Mouse (Mus musculus) urinary bladder, postnatal 36 days (tissue): ENCODE measurements at regions not wholly inside any gene's neighbourhood (a gene's known extent, or its start where the extent isn't known, plus 50 kb on each side); places are given as distances from the start of the nearest gene placed in this dataset.

ENCODE experiments used
- DNase-seq, 2 experiments: peaks; one replicate each; pipeline ENCODE4 v3.0.0; 2022; ENCODE audit warnings: low spot score in 2 of 2, mixed read lengths in 1 of 2

DNA sequence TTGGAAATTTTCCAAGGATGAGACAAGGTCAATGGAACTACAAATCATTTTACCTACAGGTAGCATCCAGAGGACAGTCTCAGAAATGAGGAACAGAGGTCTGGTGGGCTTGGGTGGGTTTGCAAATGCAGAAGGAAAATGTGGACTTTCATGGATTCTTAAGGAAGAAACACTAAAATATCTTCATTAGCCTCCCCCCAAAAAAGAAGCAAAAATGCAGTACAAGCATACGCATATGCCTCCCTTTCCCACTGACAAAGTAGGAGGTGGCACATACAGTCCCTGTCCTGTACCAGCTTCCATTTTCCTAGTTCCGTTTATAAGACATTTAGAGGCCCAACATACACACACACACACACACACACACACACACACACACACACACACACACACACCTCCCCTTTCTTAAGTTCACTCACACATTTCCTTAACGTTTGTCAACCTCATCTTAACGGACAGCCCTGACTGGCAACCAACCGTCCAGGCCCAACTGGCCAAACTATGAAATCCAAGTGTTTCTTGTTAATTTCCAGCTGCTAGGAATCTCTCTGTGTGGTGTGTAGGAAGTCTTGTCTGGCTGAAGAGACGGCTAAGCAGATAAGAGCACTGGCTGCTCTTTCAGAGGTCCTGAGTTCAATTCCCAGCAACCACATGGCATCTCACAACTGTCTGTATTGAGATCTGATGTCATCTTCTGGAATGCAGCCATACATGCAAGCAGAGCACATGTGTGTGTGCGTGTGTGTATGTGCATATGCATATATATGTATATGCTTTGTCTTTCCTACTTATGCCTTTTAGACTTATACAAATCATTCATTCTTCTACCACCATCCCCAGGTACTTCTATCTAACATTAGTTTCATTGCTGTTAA lies 206.6 kb upstream of the Hnrnpa3 start:
- DNase-seq: no peak

DNA sequence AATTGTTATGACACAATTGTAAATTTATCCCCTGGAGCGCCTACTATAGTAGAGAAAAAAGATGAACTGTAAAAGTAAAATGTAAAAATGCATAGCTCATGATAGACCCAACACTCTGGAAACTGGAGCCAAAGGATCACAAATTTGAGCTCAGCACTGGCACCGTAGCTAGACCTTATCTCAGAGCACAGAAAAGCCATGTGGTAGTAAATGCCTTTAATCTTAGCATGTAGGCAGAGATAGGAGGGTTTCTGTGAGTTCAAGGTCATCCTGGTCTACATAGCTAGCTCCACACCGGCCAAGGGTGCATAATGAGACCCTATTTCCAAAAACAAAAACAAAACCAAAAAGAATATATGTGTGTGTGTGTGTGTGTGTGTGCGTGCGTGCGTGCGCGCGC lies 203.6 kb upstream of the Hnrnpa3 start:
- no peak for DNase-seq

DNA sequence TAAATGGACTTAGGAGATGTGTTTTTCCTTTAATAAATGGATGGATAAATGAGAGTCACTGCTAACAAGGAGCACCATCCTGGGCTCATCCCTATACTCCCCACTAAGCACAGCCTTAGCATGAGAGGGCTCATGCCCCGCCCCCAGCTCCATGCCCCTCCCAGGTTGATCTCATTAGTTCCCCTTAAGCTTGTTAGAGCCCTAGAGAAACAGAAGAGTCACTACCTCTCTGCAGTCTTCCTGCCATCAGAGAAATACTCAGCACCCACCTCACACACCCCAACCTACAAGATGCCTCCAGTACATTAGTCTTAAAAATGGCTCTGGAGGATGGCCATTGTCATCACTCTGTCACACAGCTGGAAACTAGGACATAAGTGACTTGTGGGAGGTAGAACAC lies 202.8 kb upstream of the Hnrnpa3 start:
- DNase-seq: no peak

DNA sequence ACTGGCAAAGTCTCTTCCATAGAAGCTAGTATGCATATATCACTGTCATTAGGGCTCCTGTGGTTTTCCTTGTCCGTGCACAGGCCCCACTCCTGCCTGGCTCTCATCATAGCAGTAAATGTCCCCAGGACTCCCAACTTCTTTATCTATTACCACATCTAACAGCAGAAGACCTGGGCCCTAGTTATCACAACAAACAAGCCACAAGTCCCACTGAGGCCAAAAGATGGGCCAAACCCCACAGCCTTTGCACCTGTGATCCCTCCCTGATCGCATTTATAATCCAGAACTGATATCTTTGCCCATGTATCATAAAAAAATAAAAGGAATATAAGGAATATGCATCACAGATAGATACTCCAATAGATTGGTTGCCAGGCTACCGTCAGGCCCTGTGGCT lies 201.6 kb upstream of the Hnrnpa3 start:
- no peak for DNase-seq

DNA sequence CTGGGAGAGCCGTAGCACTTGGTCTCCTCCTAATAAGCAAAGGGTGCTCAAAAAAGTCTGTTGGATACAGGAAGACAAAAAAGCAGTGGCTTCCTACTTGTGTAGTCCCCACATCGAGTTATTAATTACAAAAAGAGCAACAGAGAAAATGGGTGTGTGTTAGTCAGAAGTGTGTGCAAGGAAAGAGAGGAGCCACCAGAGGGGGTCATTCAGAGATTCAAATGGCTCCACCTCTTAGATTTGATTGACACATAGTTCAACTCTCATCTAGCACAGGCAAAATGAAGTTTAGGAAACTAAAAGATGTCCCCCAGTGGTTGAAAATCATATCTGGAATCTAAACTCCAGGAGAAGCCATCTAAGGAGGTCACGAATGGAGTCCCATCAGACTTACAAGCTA lies 200.2 kb upstream of the Hnrnpa3 start:
- no peak for DNase-seq

DNA sequence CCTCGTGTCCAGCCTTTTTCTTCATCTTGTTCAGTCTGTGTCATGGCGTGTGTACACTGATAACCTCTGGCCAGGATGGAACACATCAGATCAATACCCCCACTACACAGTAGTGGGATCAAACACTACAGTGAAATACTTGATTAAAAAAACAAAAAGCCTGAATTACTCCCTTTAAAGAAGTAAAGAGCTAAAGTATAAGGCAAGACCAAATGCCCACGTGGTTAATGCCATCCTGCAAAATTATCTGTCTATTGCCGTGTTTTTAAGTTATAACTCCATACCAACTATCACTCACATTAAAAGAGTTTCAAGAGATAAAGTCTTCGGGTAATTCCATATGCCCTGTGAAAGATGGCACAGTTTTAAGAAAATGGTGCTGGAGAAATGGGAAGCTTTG lies 198.6 kb upstream of the Hnrnpa3 start:
- no peak for DNase-seq

DNA sequence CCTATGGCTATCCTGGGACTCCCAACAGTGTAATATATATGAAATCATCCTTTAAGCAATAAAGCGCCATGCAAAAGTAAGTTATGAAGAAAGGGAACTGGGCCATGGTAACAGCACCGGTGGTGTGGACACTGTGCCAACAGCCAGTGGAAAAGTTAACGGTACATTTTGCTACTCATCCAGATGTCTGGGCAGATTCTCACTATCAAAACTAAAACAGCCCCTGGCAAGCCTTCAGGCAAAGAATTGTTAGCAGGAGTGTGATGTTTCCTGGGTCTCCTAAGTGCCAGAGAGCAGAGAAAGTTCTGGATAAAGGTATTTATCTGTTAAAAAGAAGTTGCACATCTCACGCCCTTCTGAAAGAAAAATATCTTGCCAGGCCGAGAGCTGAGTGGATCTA lies 198.0 kb upstream of the Hnrnpa3 start:
- DNase-seq: no peak

DNA sequence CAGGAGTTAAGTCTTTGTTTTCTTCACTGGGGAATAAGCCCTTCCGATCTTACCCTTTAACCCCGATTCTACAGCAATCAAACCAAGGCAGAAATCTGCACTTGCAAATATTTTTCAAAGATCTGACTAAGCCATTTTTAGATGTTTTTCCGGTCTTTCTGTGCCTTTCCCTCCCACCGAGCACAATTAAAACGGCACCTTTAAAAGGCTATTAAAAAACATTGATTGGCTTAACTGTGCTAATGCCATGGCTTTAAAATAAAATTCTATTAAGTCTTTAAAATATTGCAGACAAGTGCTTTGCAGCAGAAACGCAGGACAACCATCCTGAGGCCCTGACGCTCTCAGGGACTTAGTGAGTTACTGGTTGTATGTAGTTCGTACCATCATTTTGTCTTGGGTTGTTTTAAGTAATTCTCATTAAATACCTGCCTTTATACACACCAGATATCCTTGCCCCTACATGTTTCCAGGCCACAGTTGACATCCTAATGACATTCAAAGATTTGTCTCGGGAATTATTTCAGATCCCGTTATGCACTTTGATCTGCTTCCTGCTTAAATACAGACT lies 197.6 kb upstream of the Hnrnpa3 start:
- DNase-seq: no peak

DNA sequence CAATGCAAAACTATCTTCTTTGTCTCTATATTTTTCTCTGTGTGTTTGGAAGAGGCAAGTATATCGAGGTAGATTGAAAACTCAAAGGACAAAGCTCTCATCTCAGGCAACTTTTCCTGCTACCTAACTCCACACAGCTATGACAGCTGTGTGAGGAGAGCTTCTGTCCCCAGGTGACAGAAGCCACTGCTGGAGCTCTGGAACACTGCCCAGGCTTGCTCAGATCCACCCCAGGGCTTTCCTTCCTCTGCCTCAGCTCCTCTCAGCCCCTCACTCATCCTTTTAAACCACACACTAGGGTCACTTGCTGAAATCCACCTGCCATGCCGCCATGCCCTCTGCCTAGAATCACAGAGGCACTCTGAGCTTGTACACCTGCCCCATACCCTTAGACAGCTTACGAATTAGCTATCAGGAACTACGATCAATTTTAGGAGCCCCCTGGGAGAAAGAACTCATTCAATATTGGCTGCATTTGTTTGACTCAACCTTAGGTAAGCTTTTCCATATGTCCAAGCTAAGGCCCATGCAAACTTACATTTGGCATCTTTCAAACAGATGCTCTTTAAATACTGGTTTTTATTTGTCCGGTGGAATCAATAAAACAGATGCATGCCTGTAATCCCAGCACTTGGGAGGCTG lies 196.9 kb upstream of the Hnrnpa3 start:
- no peak for DNase-seq

DNA sequence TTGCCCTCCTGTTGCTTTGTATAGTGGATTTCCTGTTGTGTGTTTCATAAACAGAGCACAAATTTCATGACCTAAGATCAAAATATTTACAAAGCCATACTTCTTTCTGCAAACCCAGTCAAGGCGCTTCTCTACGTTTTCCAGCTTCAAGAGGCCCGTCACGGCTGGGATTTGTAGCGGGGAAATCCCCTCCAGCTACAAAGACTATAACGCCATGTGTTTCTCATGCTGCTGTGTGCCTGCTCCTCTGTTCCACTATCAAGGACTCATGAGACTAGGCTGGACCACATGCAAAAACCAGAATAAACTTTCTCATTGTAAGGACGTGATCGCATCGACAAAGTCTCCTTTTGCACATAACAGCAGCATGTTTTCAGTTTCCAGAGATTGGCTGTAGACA lies 196.0 kb upstream of the Hnrnpa3 start:
- no peak for DNase-seq

DNA sequence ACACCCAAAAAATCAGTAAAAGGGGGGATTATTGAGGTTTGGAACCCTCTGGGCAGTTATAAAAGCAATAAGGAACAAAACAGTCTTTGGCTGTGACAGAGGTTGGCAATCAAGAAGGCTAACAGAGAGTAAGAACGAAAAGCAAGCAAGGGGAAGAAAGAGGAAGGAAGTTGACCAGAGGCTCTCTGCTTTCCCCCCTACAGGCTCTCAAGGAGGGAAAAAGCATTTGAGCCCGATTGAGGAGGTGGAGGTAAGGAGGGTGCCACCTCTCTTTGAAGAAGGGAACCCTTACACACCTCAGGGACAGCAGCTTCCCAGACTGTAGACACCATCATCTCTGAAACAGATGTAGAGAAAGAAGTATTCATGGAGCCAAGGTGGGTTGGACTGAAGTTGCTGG lies 194.6 kb upstream of the Hnrnpa3 start:
- DNase-seq: no peak

DNA sequence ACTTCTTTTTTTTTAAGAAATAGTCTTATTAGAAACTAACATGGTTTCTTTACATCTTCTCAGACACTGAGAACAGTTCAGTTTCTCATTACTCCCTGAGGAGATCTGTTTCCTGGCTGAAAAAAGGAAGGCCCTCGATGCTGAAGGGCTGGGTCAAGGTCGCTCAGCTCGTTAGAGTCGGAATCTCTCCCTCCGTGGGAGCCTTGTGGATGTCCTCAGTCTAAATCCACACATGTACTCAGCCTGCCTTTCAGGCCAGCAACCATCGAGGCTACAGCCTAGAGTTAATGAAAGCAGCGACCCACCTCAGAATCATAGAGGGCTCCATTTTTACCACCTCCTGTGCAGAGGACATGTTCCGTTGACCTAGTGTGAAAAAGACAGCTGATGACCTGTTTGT lies 190.2 kb upstream of the Hnrnpa3 start:
- DNase-seq: no peak

DNA sequence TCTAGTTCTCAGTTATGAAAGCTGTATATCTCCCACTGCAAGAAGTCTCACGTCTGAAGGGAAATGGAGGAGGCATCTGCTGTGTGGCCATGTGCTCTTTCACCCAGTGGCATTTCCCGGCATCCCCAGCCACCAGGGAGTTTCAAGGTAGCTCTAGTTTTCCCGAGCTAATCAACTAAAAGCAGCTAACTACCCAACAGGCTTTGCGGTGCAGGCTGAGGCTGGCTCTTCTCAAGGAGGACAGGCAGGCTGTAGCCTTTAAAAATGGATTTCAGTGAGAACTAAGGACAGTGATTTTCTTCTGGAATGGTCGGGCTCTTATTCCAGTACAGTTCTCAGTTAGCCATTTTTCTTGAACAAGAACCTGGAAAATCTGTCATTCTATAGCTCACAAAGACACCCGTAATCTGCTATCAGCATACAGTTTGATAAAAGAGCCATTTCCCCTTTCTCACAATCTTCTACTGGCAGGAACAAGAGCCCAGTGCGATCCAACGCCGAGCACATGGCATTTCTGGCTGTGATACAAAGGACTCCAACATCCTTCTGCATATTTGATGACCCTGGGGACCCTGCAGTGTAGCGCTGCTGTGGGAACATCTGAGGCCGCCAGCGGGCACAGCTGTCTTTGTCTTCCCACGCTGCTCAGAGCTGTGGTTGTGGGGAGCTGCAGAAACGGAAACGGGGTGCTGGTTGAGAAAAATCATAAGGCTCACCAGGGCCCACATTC lies 188.9 kb upstream of the Hnrnpa3 start:
- DNase-seq: no peak

DNA sequence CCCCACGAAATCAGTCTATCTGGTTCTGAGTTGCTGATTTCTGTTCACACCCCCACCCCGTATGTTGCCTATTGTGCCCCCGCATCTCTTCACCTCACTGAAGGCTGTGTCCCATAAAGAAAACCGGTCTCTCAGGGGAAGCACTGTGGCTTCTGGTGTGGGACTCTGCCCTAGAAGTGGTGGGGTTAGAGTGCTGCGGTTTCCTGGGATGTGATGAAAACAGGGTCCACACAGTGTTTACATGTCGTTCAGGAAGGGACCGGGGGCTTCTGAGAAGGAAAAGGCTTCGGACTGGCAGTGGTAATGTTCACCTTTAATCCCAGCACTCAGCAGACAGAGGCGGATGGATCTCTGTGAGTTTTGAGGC lies 188.4 kb upstream of the Hnrnpa3 start:
- no peak for DNase-seq

DNA sequence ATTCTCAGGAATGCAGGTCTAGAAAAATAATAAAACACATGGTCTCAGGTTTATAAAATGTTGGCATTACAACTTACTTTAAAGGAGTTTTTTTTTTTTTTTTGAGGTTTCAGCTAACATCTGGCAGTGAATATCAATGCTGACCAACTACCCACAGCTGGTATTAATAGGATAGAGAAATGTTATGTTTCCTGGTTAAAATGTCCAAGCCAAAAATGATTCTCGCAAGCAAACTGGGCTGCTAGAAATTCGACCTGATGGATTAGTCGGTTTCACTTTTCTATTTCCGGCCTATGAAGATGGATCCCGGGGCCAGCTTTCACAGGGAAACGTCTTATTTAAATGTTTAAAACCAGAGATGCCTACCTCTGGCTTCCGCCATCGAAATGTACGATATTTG lies 186.6 kb upstream of the Hnrnpa3 start:
- DNase-seq: no peak

DNA sequence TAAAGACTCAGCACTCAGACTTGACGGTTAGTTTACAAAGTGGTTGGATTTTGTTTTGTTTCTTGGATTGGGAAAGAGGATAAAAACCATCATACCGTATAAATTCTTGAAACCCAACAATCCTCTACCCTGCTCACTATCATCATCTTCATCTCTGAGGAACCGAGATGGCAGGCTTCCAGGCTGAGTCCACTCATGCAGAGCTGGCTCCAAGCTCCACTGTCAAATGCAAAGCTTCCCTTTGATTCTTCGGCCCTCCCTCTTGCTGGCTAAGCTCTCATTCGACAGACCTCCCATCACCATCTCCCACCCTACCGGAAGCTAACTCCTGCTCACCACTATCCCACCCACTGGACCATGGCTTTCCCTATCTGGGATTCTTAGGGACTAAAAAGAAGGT lies 184.6 kb upstream of the Hnrnpa3 start:
- DNase-seq: no peak

DNA sequence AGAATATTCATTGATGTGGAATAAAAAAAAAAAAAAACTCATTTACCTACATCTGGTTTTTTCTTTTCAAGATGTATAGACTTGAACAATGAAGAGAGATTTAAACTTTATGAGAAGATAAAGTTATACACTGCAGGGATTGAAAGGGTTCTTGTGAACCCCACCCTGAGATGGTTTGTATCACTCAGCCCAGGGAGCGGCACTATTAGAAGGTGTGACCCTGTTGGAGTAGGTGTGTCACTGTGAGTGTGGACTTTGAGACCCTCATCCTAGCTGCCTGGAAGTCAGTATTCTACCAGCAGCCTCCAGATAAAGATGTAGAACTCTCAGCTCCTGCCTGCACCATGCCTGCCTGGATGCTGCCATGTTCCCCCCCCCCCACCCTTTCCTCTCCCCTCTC lies 182.7 kb upstream of the Hnrnpa3 start:
- no peak for DNase-seq

DNA sequence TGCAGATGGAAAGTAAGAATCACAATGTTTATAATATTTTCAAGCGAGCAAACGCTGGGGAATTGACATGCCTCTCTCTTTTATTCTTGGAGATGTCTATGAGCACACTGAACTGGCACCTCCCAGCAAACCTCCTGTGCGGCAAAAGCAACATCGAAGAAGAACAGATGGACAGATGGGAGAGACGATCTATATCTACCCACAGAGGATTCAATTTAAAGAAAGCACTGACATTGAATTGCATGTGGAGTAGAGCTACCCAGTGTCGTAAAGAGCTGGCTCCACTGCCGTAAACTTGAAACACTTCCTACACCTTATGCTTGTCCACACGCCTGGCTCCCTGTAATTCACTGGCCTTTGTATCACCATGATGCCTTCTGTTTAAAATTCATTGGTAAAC lies 182.0 kb upstream of the Hnrnpa3 start:
- no peak for DNase-seq

DNA sequence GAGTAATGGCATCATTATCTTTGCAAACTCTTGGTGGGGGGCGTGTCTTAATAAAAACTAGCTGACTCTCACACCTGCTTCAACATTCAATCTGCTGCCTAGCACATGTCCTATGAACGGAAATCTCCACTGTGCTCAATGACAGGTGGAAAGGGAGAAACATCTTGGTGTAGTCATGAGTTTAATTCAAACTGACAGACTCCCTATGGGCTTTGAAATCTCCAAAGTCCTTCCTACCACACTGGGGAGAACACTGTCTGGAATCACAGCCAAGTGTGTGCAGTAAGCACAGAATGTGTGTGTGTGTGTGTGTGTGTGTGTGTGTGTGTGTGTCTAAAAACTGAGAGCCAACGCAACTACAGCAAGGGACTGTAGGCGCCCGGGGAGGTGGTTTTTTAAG lies 179.5 kb upstream of the Hnrnpa3 start:
- no peak for DNase-seq

DNA sequence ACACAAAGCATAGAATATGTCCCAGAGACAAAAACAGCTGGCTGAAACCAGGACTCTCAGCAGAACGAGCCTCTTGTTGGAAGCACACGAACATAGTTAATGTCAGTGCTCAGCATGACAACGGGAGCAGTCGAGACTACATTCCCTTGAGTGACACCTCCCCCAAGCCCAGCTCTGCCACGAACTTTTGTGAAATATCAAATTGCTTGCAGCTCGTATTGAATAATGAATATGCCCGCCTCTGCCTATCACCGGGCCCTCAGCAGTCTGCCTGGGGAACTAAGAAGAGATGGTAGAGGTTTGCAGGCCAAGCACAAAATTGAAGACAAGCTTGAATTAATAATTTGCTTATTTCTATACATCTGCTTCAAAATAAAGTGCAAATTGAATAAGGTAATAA lies 177.2 kb upstream of the Hnrnpa3 start:
- no peak for DNase-seq

DNA sequence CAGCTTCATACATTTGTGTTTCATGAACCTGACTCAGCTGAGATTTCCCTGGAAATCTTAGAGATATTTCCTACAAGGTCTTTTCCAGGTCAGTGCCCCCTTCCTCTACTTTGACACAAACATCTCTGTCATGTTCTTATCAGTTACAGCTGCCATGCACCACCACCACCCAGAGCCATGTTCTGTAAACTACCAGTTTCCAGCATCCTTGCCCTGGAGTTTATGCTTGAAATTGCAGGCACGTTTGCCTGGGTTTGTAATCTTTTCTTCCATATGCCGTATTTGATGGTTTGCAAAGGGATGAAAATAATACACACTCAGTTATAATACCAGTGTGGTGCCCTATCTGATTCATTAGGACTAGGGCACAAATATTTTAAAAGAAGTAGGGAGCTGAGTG lies 176.6 kb upstream of the Hnrnpa3 start:
- no peak for DNase-seq

DNA sequence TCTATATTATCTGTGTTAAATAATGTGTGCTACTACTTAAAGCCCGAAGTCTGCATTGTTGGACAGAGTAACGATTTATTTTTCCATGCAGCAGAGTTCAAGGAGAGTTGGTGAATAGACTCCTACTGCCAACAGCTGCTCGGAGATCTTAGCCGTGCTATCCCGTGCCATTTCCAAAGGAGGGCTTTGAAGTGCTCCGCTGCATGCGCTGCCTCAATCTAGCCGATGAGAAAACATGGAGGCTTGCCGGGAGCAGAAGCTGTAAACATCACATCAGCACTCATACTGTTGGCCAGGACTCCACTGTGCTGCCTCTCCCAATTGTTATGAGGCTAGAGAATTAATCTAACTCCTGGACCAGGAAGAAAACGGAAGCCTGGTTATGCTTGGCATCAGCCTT lies 174.1 kb upstream of the Hnrnpa3 start:
- no peak for DNase-seq

DNA sequence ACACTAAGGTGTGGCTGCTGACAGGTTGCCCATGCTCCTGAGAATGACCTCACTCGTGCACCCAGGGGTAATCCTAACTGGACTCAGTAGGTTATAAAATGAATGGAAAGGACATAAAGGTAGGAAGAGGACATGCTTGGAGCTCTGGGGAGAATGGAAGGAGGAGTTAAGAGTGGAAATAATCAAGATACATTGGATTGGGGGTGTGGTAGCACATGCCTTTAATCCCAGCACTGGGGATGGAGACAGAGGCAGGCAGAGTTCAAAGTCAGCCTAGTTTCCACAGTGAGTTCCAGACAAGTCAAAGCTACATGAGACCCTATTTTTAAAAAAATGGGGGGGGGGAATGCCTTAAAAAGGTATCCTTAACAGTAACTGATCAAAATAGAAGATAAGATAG lies 167.9 kb upstream of the Hnrnpa3 start:
- no peak for DNase-seq
